Mouse (Mus musculus) neural tube, embryonic 10.5 days (tissue): ENCODE measurements at regions not wholly inside any gene's neighbourhood (a gene's known extent, or its start where the extent isn't known, plus 50 kb on each side); places are given as distances from the start of the nearest gene placed in this dataset.
A peak's percentile ranks its signal among the peaks of the same experiment; 100 is the strongest.
"Not testable (repeated sequence)": the region's sequence is repeated elsewhere in the genome, so short reads cannot be mapped to it uniquely, and the experiment has no call there.

Experiments used
- DNase-seq: peaks from one replicate; pipeline ENCODE4 v3.0.0-alpha.2; 2017; ENCODE audit warnings: low spot score; ENCODE audit errors: extremely low spot score

- DNase-seq, result no peak
These were observed 170.5 kb downstream of the Pdzph1 start for GRCm38 (mm10) chr17:58820588-58821195.

GRCm38 (mm10) chr17:58819339-58819738, 171.8 kb downstream of the Pdzph1 start:
- DNase-seq, result no peak

GRCm38 (mm10) chr17:58775451-58775850, 215.7 kb downstream of the Pdzph1 start:
- not testable (repeated sequence) for DNase-seq

GRCm38 (mm10) chr17:58773595-58773994, 217.6 kb downstream of the Pdzph1 start:
- no peak for DNase-seq

- DNase-seq, result no peak
These were observed 226.0 kb downstream of the Pdzph1 start for GRCm38 (mm10) chr17:58765141-58765540.

GRCm38 (mm10) chr17:58749000-58749399, 242.2 kb downstream of the Pdzph1 start:
- no peak for DNase-seq

- DNase-seq, result no peak
These were observed 242.9 kb downstream of the Pdzph1 start for GRCm38 (mm10) chr17:58748264-58748663.

GRCm38 (mm10) chr17:58710748-58711478, 280.3 kb downstream of the Pdzph1 start:
- DNase-seq, result no peak

- no peak for DNase-seq
These were observed 301.0 kb downstream of the Pdzph1 start for GRCm38 (mm10) chr17:58690211-58690610.

GRCm38 (mm10) chr17:58672291-58672690, 318.9 kb downstream of the Pdzph1 start:
- DNase-seq, result no peak

- no peak for DNase-seq
These were observed 323.1 kb downstream of the Pdzph1 start for GRCm38 (mm10) chr17:58668036-58668435.

- DNase-seq, result no peak
These were observed 347.4 kb downstream of the Pdzph1 start for GRCm38 (mm10) chr17:58643793-58644192.

- no peak for DNase-seq
These were observed 348.9 kb downstream of the Pdzph1 start for GRCm38 (mm10) chr17:58642273-58642672.

GRCm38 (mm10) chr17:58598911-58599310, 392.3 kb downstream of the Pdzph1 start:
- DNase-seq, result no peak

GRCm38 (mm10) chr17:58596661-58597060, 394.5 kb downstream of the Pdzph1 start:
- DNase-seq, result no peak

GRCm38 (mm10) chr17:58587946-58588345, 403.2 kb downstream of the Pdzph1 start:
- DNase-seq, result peak; percentile 14

GRCm38 (mm10) chr17:58572885-58573284, 418.3 kb downstream of the Pdzph1 start:
- DNase-seq, result no peak
